Mouse (Mus musculus): ENCODE results near the gene Gm14819. TPM values are rescaled to one million over a fixed set of nuclear protein-coding genes. Genes with fewer than 3 reads are reported as not detected.
"Not testable (repeated sequence)": the region's sequence is repeated elsewhere in the genome, so short reads cannot be mapped to it uniquely, and the experiment has no call there.

The Gm14819 gene
- polyA plus RNA-seq (2015; fragmentation: Nextera tagmentation; extraction: Ambion mirVana): not detected in 2 replicates

DNA sequence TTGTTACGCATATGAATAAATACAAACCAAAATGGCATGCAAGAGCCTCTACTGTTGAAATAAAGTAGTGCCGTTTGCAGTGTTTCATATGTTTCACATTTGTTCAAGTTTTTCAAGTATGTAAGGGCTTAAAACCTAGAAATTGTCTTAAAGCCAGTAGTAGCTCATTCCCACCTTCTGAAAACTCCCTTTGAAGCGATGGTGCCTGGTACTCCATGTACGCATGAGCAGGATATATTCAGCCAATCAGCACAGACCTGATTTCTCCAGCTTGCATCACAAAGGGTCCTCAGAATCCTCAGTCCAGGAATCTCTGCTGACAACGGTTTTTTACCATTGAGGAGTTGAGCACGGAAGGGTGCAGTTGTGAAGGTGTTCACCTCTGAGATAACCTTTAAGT is at the start of gene Gm14819:
Gm14819 (plus strand) TSS at position 301 of the 400 bp plus-strand sequence.
- not testable (repeated sequence) for DNase-seq (ENCODE audit: low spot score)
